Mouse (Mus musculus) c-Kit-negative CD71-positive TER-119-positive erythroid progenitor cells, embryonic 14.5 days (primary cell): ENCODE measurements around the gene Gm4553.
"Not testable (repeated sequence)": the region's sequence is repeated elsewhere in the genome, so short reads cannot be mapped to it uniquely, and the experiment has no call there.

Experiments used
- DNase-seq: peaks from one replicate; pipeline ENCODE4 v3.0.0-alpha.2; 2013; ENCODE audit warnings: low read depth, low spot score

Gene Gm4553

GRCm38 (mm10) chr7:142165639-142166038 is at the start of gene Gm4553:
TSS of gene Gm4553 (minus strand) at chr7:142165739.
- not testable (repeated sequence) for DNase-seq

- not testable (repeated sequence) for DNase-seq
These were observed 46.6 kb upstream of the Gm4553 start for GRCm38 (mm10) chr7:142212136-142212535.

GRCm38 (mm10) chr7:142211559-142211958 is 46.0 kb upstream of the Gm4553 start, which contains the start of gene Gm7579:
TSS of gene Gm7579 (plus strand) at chr7:142211859.
- DNase-seq: no peak

DNA sequence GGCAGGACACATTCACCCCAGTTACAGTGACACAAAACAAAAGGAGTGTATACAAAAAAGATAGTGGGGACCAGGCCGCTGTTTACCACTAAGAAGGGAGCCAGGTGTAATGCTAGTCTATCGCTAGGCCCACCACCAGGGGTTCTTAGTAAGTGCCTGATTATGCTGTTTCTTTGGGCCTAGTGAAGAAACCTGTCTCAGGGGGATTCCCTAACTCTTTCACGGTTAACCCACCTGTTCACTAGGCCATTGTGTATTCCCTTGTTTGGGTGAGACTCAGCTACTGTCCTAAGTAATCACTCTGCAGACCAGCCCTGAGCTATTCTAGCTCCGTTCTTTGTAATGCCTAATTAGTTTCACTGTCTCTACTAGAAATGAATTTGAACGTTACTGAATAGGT is 41.4 kb upstream of the Gm4553 start:
- not testable (repeated sequence) for DNase-seq

GRCm38 (mm10) chr7:142205488-142205887 is 39.9 kb upstream of the Gm4553 start:
- DNase-seq: no peak

GRCm38 (mm10) chr7:142201064-142201463 is 35.5 kb upstream of the Gm4553 start, which contains the start of gene Krtap5-3:
TSS of gene Krtap5-3 (plus strand) at chr7:142201364.
- DNase-seq: no peak

DNA sequence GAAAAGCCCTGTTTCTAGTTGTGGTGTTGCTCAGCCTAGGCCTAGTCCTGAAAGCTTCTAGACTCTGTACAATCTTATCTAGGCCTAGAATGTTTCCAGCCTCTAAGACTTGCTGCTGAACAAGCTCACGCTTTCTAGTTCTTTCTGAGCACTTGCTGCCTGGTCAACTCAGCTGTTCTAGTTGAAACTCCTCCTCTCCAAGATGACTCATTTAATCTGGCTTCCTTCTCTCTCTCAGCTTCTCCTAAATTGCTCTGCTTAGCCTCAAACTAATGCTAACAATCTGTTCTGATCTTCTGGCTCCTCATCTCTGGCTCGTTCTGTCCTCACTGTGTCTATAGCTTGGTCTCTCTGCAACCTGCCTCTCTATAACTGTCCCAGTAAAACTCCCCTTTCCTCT is 33.2 kb upstream of the Gm4553 start:
- no peak for DNase-seq

- DNase-seq: no peak
These were observed 24.8 kb upstream of the Gm4553 start, which contains the start of gene Gm10153 for GRCm38 (mm10) chr7:142190289-142190688. TSS of gene Gm10153 (minus strand) at chr7:142190389.

DNA sequence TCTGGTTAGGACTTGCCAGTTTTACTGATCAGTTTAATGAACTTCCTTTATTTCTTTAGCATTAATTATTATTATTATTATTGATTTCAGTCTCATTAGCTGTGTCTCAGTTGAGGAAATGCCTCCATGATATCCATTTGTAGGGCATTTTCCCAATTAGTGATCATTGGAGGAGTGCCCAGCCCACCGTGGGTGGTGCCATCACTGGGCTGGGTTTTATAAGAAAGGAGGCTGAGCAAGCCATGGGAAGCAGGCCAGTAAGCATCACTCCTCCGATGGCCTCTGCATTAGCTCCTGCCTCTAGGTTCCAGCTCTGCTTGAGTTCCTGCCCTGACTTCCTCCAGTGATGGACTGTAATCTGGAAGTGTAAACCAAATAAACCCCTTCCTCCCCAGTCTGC is 22.6 kb upstream of the Gm4553 start:
- DNase-seq: no peak

DNA sequence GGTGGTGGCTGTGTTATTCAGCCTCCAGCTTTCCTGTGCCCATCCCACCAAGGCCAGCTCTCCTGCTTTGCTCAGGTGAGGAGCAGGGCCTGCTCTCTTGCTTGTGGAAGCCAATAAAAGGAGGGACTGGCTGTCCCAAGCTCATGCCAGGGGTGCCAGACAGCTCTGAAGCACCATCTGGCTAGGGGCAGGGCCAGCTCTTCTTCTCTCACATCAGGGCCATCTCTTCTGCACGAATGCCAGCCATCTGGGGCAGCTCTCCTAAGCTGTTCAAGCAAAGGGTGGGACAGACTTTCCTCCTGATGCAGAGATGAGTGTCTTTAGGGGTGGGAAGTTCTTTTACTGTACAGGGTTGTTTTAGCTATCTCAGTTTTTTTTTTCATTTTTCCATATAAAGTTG is 15.5 kb upstream of the Gm4553 start:
- DNase-seq: no peak

DNA sequence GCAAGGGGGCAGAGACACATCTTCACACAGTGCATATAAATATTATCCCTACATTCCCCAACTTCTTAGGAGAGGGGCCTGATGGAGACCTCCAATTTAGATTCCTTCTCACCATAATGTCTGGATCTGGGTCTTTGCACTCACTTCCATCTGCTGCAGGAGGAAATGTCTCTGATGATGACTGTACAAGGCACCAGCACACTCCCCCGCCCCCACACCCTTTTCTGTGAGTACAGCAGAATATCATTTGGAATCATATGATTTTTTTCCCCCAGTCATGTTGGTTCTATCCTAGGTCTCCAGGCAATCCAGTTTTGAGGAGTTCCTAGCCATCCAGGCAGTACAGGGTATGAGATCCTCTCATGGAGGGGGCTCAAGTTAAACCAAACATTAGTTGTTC is 13.1 kb upstream of the Gm4553 start:
- DNase-seq: no peak

DNA sequence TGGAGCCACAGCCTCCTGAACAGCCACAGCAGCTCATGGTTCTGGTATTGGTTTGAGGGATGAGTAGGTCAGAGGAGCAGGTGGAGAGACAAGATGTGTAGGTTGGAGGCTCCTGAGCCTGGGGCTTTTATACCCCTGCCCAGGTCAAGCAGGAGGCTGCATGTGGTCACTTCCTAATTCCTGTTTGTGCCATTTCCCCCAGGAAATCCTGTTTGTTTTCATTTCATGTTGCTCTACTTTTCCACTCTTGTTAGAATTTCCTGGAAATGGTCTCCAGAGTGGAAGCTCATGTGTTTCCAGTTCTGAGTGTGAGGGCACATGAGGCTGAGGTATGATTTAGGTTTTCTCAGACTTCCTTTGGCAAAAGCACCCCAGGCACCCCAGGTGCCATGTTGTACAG is 10.4 kb upstream of the Gm4553 start, which contains the start of gene Krtap5-2:
Krtap5-2 (minus strand) TSS at position 101 of the 400 bp plus-strand sequence.
- DNase-seq: not testable (repeated sequence)

DNA sequence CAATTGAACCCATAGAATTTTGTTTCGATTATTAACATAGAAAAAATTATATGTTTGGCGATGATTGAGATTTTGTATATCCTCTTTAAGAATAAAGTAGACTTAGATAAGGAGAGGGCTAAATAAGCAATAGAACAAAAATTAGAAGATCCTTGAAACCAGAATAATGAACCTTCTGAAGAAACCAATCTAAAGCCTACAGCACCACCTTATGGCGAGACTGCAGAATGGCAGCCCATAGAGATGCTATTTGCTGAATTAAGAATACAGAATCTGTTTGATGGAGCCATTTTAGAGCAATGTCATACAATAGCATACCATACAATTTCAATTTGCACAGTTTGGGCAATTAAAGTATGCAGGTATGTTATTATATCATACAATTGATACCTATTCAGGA is 4.3 kb upstream of the Gm4553 start:
- DNase-seq: peak; percentile 19

GRCm38 (mm10) chr7:142159366-142159765 is 6.2 kb downstream of the Gm4553 start:
- no peak for DNase-seq

- not testable (repeated sequence) for DNase-seq
These were observed 8.5 kb downstream of the Gm4553 start, which contains the start of gene Gm29735 for GRCm38 (mm10) chr7:142157013-142157412. TSS of gene Gm29735 (minus strand) at chr7:142157113.

DNA sequence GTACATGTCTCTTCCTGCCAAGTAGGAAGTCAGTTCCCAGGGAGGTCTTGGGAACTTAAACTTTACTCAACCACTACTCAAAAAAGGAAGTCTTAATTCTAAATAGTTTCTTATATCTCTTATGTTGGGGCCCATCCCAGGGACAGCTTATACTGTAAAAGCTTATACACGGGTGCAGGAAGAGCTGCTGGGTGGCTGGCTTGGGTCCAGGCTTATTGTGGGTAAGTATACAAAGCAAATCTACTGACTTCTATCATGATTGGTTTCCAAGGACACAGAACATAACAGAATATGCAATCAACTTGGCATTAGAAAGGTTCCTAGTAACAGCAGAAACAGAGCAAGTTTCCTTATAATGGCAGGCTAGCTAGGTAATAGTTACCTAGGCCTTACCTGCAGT is 10.2 kb downstream of the Gm4553 start:
- no peak for DNase-seq

- DNase-seq: no peak
These were observed 13.3 kb downstream of the Gm4553 start for GRCm38 (mm10) chr7:142152191-142152590.

DNA sequence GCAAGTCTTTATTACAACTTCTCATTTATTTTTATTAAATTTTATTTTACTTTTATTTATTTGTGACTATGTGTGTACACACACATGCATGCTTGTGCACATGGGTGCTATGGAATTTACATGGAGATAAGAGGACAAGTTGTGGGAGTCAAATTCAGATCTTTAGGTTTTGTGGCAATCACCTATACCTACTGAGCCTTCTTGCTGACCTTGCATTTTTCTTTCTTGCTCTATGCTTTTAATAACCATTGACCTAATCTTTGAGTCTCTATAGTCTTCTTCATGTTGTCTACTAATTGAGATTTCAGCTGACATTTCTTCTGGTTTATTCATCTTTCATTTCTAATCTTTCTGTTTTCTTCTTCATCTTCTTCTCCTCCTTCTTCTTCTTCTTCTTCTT is 16.9 kb downstream of the Gm4553 start:
- DNase-seq: no peak

DNA sequence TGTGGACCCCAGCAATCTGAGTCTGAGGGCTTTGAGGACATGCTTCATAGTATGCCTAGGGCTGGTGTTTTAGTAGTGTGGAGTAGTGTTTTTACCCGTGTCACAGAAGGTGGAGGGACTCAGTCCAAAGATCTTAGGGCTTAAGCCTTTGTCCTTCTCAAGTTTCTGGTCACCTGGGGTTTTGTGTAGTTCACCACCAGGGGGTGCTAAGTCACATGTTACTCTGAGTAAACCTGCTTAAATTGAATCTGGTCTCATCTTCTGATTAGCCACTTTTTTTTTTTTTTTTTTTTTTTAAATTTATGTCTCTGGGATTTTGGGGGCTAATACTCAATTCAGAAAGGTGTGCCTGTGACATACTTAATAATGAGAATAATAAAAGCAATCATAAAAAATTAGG is 19.5 kb downstream of the Gm4553 start:
- peak; percentile 6 for DNase-seq

DNA sequence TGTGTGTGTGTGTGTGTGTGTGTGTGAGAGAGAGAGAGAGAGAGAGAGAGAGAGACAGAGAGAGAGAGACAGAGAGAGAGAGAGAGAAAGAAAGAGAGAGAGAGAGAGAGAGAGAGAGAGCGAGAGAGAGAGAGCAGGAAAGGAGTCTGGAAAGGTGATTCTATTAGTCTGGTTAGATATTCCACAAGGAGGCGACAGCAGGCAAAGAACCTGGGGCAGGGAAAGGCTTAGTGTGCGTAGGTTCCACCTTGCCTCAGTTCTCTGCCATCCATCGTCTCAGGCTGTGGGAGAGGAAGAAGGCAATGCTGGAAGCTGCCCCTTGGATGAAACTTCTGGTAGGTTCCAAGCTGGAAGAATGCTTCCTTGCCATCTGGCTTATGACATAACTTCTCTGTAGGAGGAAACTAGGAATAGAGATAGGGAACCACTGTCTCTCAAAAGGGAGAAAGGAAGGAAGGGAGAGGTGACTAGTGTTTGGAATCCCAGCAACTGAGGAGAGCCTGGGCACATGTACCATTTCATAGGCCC is 20.1 kb downstream of the Gm4553 start:
- no peak for DNase-seq

DNA sequence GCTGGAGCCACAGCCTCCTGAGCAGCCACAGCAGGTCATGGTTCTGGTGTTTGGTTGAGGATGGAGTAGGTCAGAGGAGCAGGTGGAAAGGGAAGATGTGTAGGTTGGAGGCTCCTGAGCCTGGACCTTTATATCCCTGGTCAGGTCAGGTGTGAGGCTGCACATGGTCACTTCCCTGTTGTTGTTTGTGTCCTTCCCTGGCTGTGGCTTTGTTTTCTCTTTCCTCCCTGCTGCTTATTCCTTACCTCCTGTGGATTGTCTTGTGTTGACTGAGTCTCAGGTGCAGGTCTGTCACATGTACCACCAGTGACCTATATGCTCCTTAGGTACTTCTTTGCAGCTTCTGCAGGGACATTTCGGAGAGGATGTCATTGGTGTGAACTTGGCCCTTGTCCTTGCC is 21.0 kb downstream of the Gm4553 start, which contains the start of gene Gm45337:
Gm45337 (minus strand) TSS at position 101 of the 400 bp plus-strand sequence.
- no peak for DNase-seq

DNA sequence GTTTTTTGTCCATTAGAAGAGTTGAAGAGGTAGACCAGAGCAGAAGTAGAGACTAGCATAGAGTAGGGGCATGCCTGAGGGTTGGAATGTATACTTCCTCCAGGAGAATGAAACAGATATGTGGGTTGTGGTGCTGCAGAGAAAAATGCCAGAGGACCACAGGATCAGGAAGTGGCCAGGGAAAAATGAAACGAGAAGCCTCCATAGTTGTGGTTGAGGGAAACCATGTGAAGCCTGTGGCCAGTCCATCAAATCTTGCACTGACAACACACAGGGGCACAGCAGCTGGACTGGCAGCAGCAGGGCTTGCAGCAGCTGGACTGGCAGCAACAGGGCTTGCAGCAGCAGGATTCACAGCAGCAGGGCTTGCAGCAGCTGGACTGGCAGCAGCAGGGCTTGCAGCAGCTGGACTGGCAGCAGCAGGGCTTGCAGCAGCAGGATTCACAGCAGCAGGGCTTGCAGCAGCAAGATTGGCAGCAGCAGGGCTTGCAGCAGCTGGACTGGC is 22.0 kb downstream of the Gm4553 start:
- not testable (repeated sequence) for DNase-seq

DNA sequence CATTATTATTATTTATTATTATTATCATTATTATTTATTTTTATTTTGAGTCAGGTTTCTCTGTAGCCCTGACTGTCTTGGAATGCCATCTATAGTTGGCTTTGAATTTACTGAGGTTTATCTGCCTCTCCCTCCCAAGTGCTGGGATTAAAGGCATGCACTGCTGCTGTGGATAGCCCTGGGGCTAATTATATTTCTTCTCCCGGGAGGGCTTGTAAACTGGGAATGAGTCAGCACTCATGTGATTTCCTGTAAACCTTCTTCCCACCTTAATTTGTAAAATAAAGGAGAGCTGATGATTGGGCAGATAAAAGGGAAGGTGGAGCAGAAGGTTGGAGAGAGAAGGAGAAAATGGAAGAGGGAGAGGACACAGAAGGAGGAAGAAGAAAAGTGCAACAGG is 24.8 kb downstream of the Gm4553 start:
- no peak for DNase-seq
